ENCODE assay signal across 24 mouse cellular contexts in genomic region chr4:149040289-149040688, GRCm38 (mm10). TPM values are rescaled to one million over a fixed set of nuclear protein-coding genes. Genes with fewer than 3 reads are reported as not detected.
DNase-seq lines count a peak whose midpoint lies in the region; ATAC-seq and TF ChIP-seq lines count a peak whose summit lies in the region.
"Had no signal": no experiment of that assay in that cellular context is flagged by ENCODE, and none has a peak within 500 bp of the region (broad histone marks: within the 10 kb centered on the region; RNA-seq: fewer than 3 reads in every experiment).

No protein-coding gene starts in this region.

- no peak overlapping the region for H3K4me3 ChIP-seq in forebrain, embryonic 11.5 days (ENCODE audit: low read depth, low read length)
- H3K4me3 ChIP-seq in forebrain, postnatal 0 days (ENCODE audit: low read depth, low read length) = no peak overlapping the region
- no peak overlapping the region for H3K4me3 ChIP-seq in midbrain, embryonic 12.5 days
- no peak overlapping the region for H3K4me3 ChIP-seq in cerebellum, adult 2 months (replicated peaks; ENCODE audit: insufficient read depth, low read depth, low read length)
- H3K4me3 ChIP-seq: heart, embryonic 13.5 days; intestine, embryonic 15.5 days; lung, embryonic 15.5 days; stomach, embryonic 15.5 days had no signal

- no peak overlapping the region for H3K4me2 ChIP-seq in forebrain, embryonic 11.5 days (ENCODE audit: low read depth, low read length, severe bottlenecking)
- H3K4me2 ChIP-seq in forebrain, postnatal 0 days (ENCODE audit: low read depth) = no peak overlapping the region
- H3K4me2 ChIP-seq in midbrain, embryonic 12.5 days (replicated peaks) = no peak overlapping the region
- H3K4me2 ChIP-seq: heart, embryonic 13.5 days; intestine, embryonic 15.5 days; lung, embryonic 15.5 days; stomach, embryonic 15.5 days had no signal

- no peak for DNase-seq in forebrain, embryonic 11.5 days (ENCODE audit: low spot score)
- no peak for DNase-seq in forebrain, postnatal 0 days
- DNase-seq in retina, embryonic 14.5 days (ENCODE audit: low spot score) = peak; percentile 37
- no peak for DNase-seq in retina, postnatal 1 day
- DNase-seq in cerebellum, adult 2 months = no peak
- DNase-seq in thymus, postnatal 10 days (ENCODE audit: low spot score in 2 of 2) = no peak
- DNase-seq in adrenal gland, postnatal 14 days = no peak
- DNase-seq: adrenal gland, postnatal 36 days; cerebellum, adult 18-20 months; cerebellum, postnatal 36 days; gastrocnemius, postnatal 10 days; heart, adult 11 months; kidney, postnatal 36 days; layer of hippocampus, adult 9-11 months; lung, postnatal 4 days; right cerebral cortex, postnatal 25 days; thymus, adult 18-20 months had no signal

- TF ChIP-seq POLR2A in cerebellum, adult 2 months (IDR thresholded peaks at IDR 0.05; ENCODE audit: borderline replicate concordance, insufficient read depth, low read length) = no peak

- H3K36me3 ChIP-seq in forebrain, embryonic 11.5 days (ENCODE audit: control insufficient read depth, insufficient read depth, low read length) = no peaks in the 10 kb centered on the region
- H3K36me3 ChIP-seq in forebrain, postnatal 0 days (ENCODE audit: insufficient read depth) = no peaks in the 10 kb centered on the region
- no peaks in the 10 kb centered on the region for H3K36me3 ChIP-seq in midbrain, embryonic 12.5 days
- H3K36me3 ChIP-seq: stomach, embryonic 15.5 days had no signal

- H3K27me3 ChIP-seq in forebrain, embryonic 11.5 days (ENCODE audit: control insufficient read depth, insufficient read depth, low read length) = no peaks in the 10 kb centered on the region
- H3K27me3 ChIP-seq in forebrain, postnatal 0 days (ENCODE audit: insufficient read depth, low read length) = no peaks in the 10 kb centered on the region
- peaks cover 8% of the 10 kb centered on the region for H3K27me3 ChIP-seq in midbrain, embryonic 12.5 days
- H3K27me3 ChIP-seq in cerebellum, adult 2 months (ENCODE audit: control insufficient read depth, insufficient read depth, low read length) = no peaks in the 10 kb centered on the region
- H3K27me3 ChIP-seq: heart, embryonic 13.5 days; intestine, embryonic 15.5 days; lung, embryonic 15.5 days; stomach, embryonic 15.5 days had no signal

- H3K9me3 ChIP-seq in forebrain, embryonic 11.5 days (ENCODE audit: control insufficient read depth, low read length) = no peaks in the 10 kb centered on the region
- no peaks in the 10 kb centered on the region for H3K9me3 ChIP-seq in forebrain, postnatal 0 days (ENCODE audit: low read length)
- H3K9me3 ChIP-seq in midbrain, embryonic 12.5 days = no peaks in the 10 kb centered on the region
- H3K9me3 ChIP-seq: G1E; heart, embryonic 13.5 days; intestine, embryonic 15.5 days; lung, embryonic 15.5 days; stomach, embryonic 15.5 days had no signal

- no peak for TF ChIP-seq CTCF in forebrain, postnatal 0 days (IDR thresholded peaks at IDR 0.05; ENCODE audit: low read depth)
- no peak for TF ChIP-seq CTCF in cerebellum, adult 2 months (IDR thresholded peaks at IDR 0.05; ENCODE audit: borderline replicate concordance, insufficient read depth, low read depth, low read length)

- no peak overlapping the region for H3K9ac ChIP-seq in forebrain, embryonic 11.5 days (ENCODE audit: low read length)
- H3K9ac ChIP-seq in forebrain, postnatal 0 days = no peak overlapping the region
- H3K9ac ChIP-seq in midbrain, embryonic 12.5 days (replicated peaks) = no peak overlapping the region
- H3K9ac ChIP-seq: heart, embryonic 13.5 days; intestine, embryonic 15.5 days; liver, embryonic 14.5 days; lung, embryonic 15.5 days; stomach, embryonic 15.5 days had no signal

- 58% methylated on average over 6 of the region's 6 CpGs for WGBS in forebrain, embryonic 11.5 days
- 44% methylated on average over 6 of the region's 6 CpGs for WGBS in forebrain, postnatal 0 days
- WGBS in midbrain, embryonic 12.5 days = 40% methylated on average over 6 of the region's 6 CpGs
- WGBS in cerebellum, adult 2 months = 78% methylated on average over 6 of the region's 6 CpGs

- H3K4me1 ChIP-seq in forebrain, embryonic 11.5 days (replicated peaks; ENCODE audit: control insufficient read depth, insufficient read depth, low read length) = peaks cover 9% of the 10 kb centered on the region; the same call in 1 of the 2 replicates
- H3K4me1 ChIP-seq in forebrain, postnatal 0 days (ENCODE audit: insufficient read depth) = no peaks in the 10 kb centered on the region
- peaks cover 29% of the 10 kb centered on the region for H3K4me1 ChIP-seq in midbrain, embryonic 12.5 days
- peaks cover 14% of the 10 kb centered on the region for H3K4me1 ChIP-seq in cerebellum, adult 2 months (ENCODE audit: control insufficient read depth, insufficient read depth, low read length)

- 0 out of 2 replicates have a peak overlapping the region, but pooled peaks have one; percentile 43 for H3K27ac ChIP-seq in forebrain, embryonic 11.5 days (ENCODE audit: low read depth, low read length)
- no peak overlapping the region for H3K27ac ChIP-seq in forebrain, postnatal 0 days (ENCODE audit: low read depth, low read length)
- H3K27ac ChIP-seq in midbrain, embryonic 12.5 days (replicated peaks) = peak overlapping the region; percentile 42
- no peak overlapping the region for H3K27ac ChIP-seq in cerebellum, adult 2 months (ENCODE audit: insufficient read depth, low read length)
- H3K27ac ChIP-seq: heart, embryonic 13.5 days; intestine, embryonic 15.5 days; liver, embryonic 14.5 days; lung, embryonic 15.5 days; stomach, embryonic 15.5 days had no signal

- ATAC-seq in forebrain, embryonic 11.5 days (replicated peaks; ENCODE audit: low FRiP score) = no peak
- ATAC-seq in forebrain, postnatal 0 days = no peak
- no peak for ATAC-seq in midbrain, embryonic 12.5 days (ENCODE audit: low FRiP score, low read depth)
- ATAC-seq: intestine, embryonic 15.5 days had no signal

RNA-seq across cellular contexts. Expression of gene Pex14, which starts 59.4 kb away (rescaled TPM):
- 43.5 TPM in 2 replicates for polyA plus RNA-seq in forebrain, embryonic 11.5 days (2014; fragmentation: Nextera tagmentation; extraction: Ambion mirVana)
- total RNA-seq in forebrain, postnatal 0 days (2014; rRNA removed) = 61.3 and 66.5 TPM in 2 replicates
- 64.8 and 66.6 TPM in 2 replicates for polyA plus RNA-seq in forebrain, postnatal 0 days (2015; fragmentation: Nextera tagmentation; extraction: Ambion mirVana)
- 49.8 and 53.9 TPM in 2 replicates for polyA plus RNA-seq in midbrain, embryonic 12.5 days (2016; fragmentation: Nextera tagmentation; extraction: Ambion mirVana)
- polyA plus RNA-seq in cerebellum, adult 2 months (2012; rRNA removed) = 48.5 and 52.5 TPM in 2 replicates
- total RNA-seq in adrenal gland, postnatal 14 days (2021) = 61.7 and 64.1 TPM in 2 replicates

Comparison
In these comparisons a context has a peak if more than half of its experiments do, and no peak if none do; other contexts are left out.
1. H3K27ac ChIP-seq: peak in forebrain, embryonic 11.5 days (single experiment) and midbrain, embryonic 12.5 days (single experiment); none in forebrain, postnatal 0 days (single experiment) and cerebellum, adult 2 months (single experiment).